Mouse (Mus musculus) cerebellum, adult 8-10 months (tissue): ENCODE data around the gene Rassf10.
"Not testable (repeated sequence)": the region's sequence is repeated elsewhere in the genome, so short reads cannot be mapped to it uniquely, and the experiment has no call there.

Source experiments
- DNase-seq: peaks from one replicate; pipeline ENCODE4 v3.0.0; 2022

The Rassf10 gene

GRCm38 (mm10) chr7:112953777-112954291 lies at the start of gene Rassf10:
Gene Rassf10, plus strand, starts transcription at chr7:112953962.
- DNase-seq: peak; percentile 29

GRCm38 (mm10) chr7:112906848-112907247 lies 46.9 kb upstream of the Rassf10 start:
- no peak for DNase-seq

- no peak for DNase-seq
These were observed 46.3 kb upstream of the Rassf10 start for GRCm38 (mm10) chr7:112907468-112907867.

GRCm38 (mm10) chr7:112909164-112909563 lies 44.6 kb upstream of the Rassf10 start:
- DNase-seq: no peak

- no peak for DNase-seq
These were observed 40.8 kb upstream of the Rassf10 start for GRCm38 (mm10) chr7:112912969-112913368.

- DNase-seq: no peak
These were observed 38.2 kb upstream of the Rassf10 start for GRCm38 (mm10) chr7:112915571-112915970.

GRCm38 (mm10) chr7:112917613-112918278 lies 36.0 kb upstream of the Rassf10 start:
- DNase-seq: no peak

- DNase-seq: peak; percentile 59
These were observed 35.3 kb upstream of the Rassf10 start for GRCm38 (mm10) chr7:112918279-112918991.

GRCm38 (mm10) chr7:112919845-112920244 lies 33.9 kb upstream of the Rassf10 start:
- DNase-seq: peak; percentile 70

GRCm38 (mm10) chr7:112922801-112923200 lies 31.0 kb upstream of the Rassf10 start:
- DNase-seq: no peak

- DNase-seq: no peak
These were observed 30.1 kb upstream of the Rassf10 start for GRCm38 (mm10) chr7:112923712-112924111.

- DNase-seq: no peak
These were observed 23.1 kb upstream of the Rassf10 start for GRCm38 (mm10) chr7:112930669-112931068.

- DNase-seq: not testable (repeated sequence)
These were observed 17.9 kb upstream of the Rassf10 start for GRCm38 (mm10) chr7:112935876-112936275.

- no peak for DNase-seq
These were observed 16.7 kb upstream of the Rassf10 start for GRCm38 (mm10) chr7:112937089-112937488.

- DNase-seq: no peak
These were observed 14.8 kb upstream of the Rassf10 start for GRCm38 (mm10) chr7:112938959-112939358.

GRCm38 (mm10) chr7:112942567-112942966 lies 11.2 kb upstream of the Rassf10 start:
- DNase-seq: no peak

- no peak for DNase-seq
These were observed 10.7 kb upstream of the Rassf10 start for GRCm38 (mm10) chr7:112943056-112943455.

GRCm38 (mm10) chr7:112946706-112947105 lies 7.1 kb upstream of the Rassf10 start:
- no peak for DNase-seq

- peak; percentile 18 for DNase-seq
These were observed 765 bp downstream of the Rassf10 start for GRCm38 (mm10) chr7:112954351-112955102.

- peak; percentile 22 for DNase-seq
These were observed 1.5 kb downstream of the Rassf10 start for GRCm38 (mm10) chr7:112955103-112955827.

- no peak for DNase-seq
These were observed 2.2 kb downstream of the Rassf10 start for GRCm38 (mm10) chr7:112955955-112956354.

GRCm38 (mm10) chr7:112956961-112957360 lies 3.2 kb downstream of the Rassf10 start:
- no peak for DNase-seq

GRCm38 (mm10) chr7:112957630-112958029 lies 3.9 kb downstream of the Rassf10 start:
- no peak for DNase-seq
